Mouse (Mus musculus) limb, embryonic 14.5 days (tissue): ENCODE data around the gene Vmn1r1. TPM values are rescaled to one million over a fixed set of nuclear protein-coding genes. Genes with fewer than 3 reads are reported as not detected.

ENCODE experiments used
- ATAC-seq: fragments of 200-750 bp; cut with Nextera tagmentation; 2 replicates; pipeline ENCODE4 v1.8.0; 2017; ENCODE audit warnings: low read depth, moderate number of reproducible peaks, moderate TSS enrichment; ENCODE audit not compliant: low FRiP score
- DNase-seq: peaks from one replicate; pipeline ENCODE4 v3.0.0-alpha.2; 2015; ENCODE audit warnings: low spot score
- H3K27ac ChIP-seq: fragments of 300-500 bp; sonication (generic); replicated peaks from 2 replicates; pipeline ENCODE4 v1.5.1; 2014; ENCODE audit warnings: low read depth, mild to moderate bottlenecking, low read length, moderate library complexity, mixed read lengths
- H3K27me3 ChIP-seq: fragments of 300-500 bp; sonication (generic); 2 replicates; pipeline ENCODE4 v1.6.1; 2014; ENCODE audit warnings: low read length, mixed read lengths; ENCODE audit not compliant: control insufficient read depth, insufficient read depth
- H3K36me3 ChIP-seq: fragments of 300-500 bp; sonication (generic); 2 replicates; pipeline ENCODE4 v1.6.1; 2014; ENCODE audit warnings: mild to moderate bottlenecking, low read length, moderate library complexity, mixed read lengths; ENCODE audit not compliant: control insufficient read depth, insufficient read depth
- H3K4me1 ChIP-seq: fragments of 300-500 bp; sonication (generic); 2 replicates; pipeline ENCODE4 v1.6.1; 2014; ENCODE audit warnings: antibody characterized with exemption, low read length, mixed read lengths; ENCODE audit not compliant: control insufficient read depth, insufficient read depth
- H3K4me2 ChIP-seq: fragments of 300-500 bp; sonication (generic); replicated peaks from 2 replicates; pipeline ENCODE4 v1.6.1; 2014; ENCODE audit warnings: low read depth, mild to moderate bottlenecking, low read length, moderate library complexity; ENCODE audit not compliant: severe bottlenecking
- H3K4me3 ChIP-seq: fragments of 300-500 bp; sonication (generic); replicated peaks from 2 replicates; pipeline ENCODE4 v1.5.1; 2014; ENCODE audit warnings: low read length
- H3K9ac ChIP-seq: fragments of 300-500 bp; sonication (generic); 2 replicates; pipeline ENCODE4 v1.6.1; 2014; ENCODE audit warnings: mild to moderate bottlenecking, low read depth, low read length, moderate library complexity; ENCODE audit not compliant: severe bottlenecking
- H3K9me3 ChIP-seq: fragments of 300-500 bp; sonication (generic); 2 replicates; pipeline ENCODE4 v1.6.1; 2016; ENCODE audit warnings: low read length; ENCODE audit not compliant: control insufficient read depth
- POLR2A ChIP-seq: fragments of 200-500 bp; IDR thresholded peaks from 2 replicates; pipeline ENCODE4 v1.8.0; 2012; ENCODE audit warnings: inconsistent platforms, mild to moderate bottlenecking, moderate library complexity, borderline replicate concordance; ENCODE audit not compliant: insufficient read depth, insufficient read length; ENCODE audit errors: extremely low read depth
- WGBS: fragments of 180-500 bp; shearing (Covaris S2); extraction: QIAGEN DNeasy Blood & Tissue Kit; methylation state at CpG from one replicate; pipeline ENCODE4 v1.1.7; 2014; 5-methylcytosine and 5-hydroxymethylcytosine counted together
- polyA plus RNA-seq, 2 experiments: library from polyadenylated mRNA; depleted of rRNA in 1 of 2; stranded (reverse) in 1 of 2; unstranded in 1 of 2; fragments of >200 nt; fragmentation: Nextera tagmentation in 1 of 2; extraction: Ambion mirVana in 1 of 2; gene quantifications; 2 replicates each; pipeline versions ENCODE4 v1.2.1 to v1.2.3; 2012 to 2014

Gene Vmn1r1
- polyA plus RNA-seq (2012; rRNA removed) (0.03 TPM in 1 of 2 replicates, not detected in the other), polyA plus RNA-seq (2014; fragmentation: Nextera tagmentation; extraction: Ambion mirVana) (not detected in 2 replicates)

DNA sequence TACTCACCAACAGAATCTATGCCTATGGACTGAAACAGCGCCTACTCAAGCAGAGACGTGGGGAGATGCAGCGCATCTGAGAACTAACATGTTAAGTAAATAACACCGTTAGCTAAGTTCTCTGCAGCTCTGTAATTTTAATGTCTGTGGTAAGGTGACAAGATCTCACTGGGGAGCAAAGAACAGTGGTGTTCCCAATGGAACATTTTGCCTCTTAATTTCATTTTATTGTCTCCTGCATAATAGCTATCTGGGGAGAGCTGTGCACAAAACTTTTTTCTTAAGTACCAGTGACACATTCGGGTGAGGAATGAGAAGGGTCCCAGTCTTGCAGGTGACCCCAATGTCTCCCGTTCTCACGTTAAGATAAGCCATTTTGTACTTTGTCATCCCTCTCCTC lies at the start of gene Vmn1r1:
TSS of gene Vmn1r1 (minus strand) at position 101 of the 400 bp plus-strand sequence.
- DNase-seq (no peak), ATAC-seq (no peak)
- Histone ChIP-seq H3K9ac (no peak within 1 kb of the TSS), H3K27ac (no peak within 1 kb of the TSS), H3K27me3 (no peaks in the 10 kb centered on the region), H3K9me3 (no peaks in the 10 kb centered on the region), H3K4me1 (no peaks in the 10 kb centered on the region), H3K4me3 (no peak within 1 kb of the TSS), H3K4me2 (no peak within 1 kb of the TSS), H3K36me3 (no peaks in the 10 kb centered on the region)
- no peak for TF ChIP-seq POLR2A
- WGBS: 85% methylated on average over 7 of the region's 7 CpGs

DNA sequence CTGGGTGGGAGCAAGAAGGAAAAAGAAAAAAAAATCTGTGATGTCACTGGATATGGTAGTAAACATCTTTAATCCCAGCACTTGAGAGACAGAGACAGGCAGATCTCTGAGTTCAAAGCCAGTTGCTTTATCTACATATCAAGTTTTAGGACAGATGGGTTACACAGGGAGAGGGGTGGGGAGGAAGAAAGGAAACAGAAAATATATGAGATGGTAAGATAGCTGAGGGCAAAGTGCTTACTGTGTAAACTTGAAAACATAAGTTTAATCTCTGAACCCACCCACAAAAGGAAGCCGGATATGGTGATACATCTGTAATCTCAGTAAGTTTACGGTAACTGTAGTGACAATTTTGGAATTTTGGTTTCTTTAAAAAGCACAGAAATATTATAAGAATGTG lies 46.0 kb upstream of the Vmn1r1 start:
- ATAC-seq: no peak

GRCm38 (mm10) chr1:182192581-182192980 lies 28.3 kb upstream of the Vmn1r1 start:
- Histone ChIP-seq H3K4me2 (no peak overlapping the region), H3K9ac (no peak overlapping the region), H3K4me3 (no peak overlapping the region), H3K27ac (no peak overlapping the region), H3K9me3 (no peaks in the 10 kb centered on the region), H3K36me3 (no peaks in the 10 kb centered on the region), H3K27me3 (no peaks in the 10 kb centered on the region), H3K4me1 (no peaks in the 10 kb centered on the region)
- no peak for DNase-seq
- WGBS: 74% methylated on average over 1 of the region's 1 CpGs
- TF ChIP-seq POLR2A: no peak
- ATAC-seq: no peak

More for the DNA sequence above, 46.0 kb upstream of the Vmn1r1 start:
- Histone ChIP-seq H3K4me3 (no peak overlapping the region), H3K9me3 (no peaks in the 10 kb centered on the region; the same call in 1 of the 2 replicates), H3K36me3 (no peaks in the 10 kb centered on the region), H3K4me2 (no peak overlapping the region), H3K27ac (no peak overlapping the region), H3K4me1 (no peaks in the 10 kb centered on the region), H3K27me3 (no peaks in the 10 kb centered on the region), H3K9ac (no peak overlapping the region)
- no peak for DNase-seq
- 81% methylated on average over 2 of the region's 2 CpGs for WGBS
- TF ChIP-seq POLR2A: no peak

DNA sequence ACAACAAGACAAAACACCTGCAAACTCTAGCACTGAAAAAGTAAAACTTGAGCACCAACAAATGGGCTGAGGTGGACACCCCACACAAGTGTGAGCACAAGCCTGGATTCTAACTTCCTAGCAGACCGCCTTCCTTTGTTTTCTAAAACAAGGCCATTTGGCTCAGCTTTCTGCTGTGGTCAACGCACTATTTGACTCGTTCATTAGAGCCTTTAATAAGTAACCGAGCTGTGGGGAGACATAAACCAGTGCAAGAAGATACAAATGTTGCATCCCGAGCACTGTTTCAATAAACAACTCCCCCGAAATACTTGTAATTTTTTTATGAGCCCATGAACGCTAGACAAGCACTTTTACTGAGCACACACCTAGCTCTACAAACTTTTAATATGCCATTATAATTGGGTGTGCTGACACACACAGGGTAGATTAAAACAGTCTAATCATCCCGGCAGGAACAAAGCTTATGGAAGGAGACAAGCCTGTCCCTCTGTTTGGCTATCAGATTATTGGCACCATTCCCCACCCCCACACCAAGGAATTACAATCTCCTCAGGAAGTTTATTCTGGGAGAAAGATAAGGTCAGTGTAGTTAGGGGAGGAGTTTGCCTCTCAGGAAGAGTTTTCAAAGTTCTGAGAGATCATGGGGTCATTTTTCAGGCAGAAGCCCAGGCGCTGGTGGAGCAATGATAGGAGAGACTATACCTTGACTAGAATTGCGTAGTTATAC lies 27.7 kb upstream of the Vmn1r1 start:
- WGBS: 45% methylated on average over 10 of the region's 10 CpGs
- ATAC-seq (no peak), DNase-seq (no peak)
- Histone ChIP-seq H3K27me3 (no peaks in the 10 kb centered on the region), H3K4me1 (no peaks in the 10 kb centered on the region), H3K27ac (no peak overlapping the region), H3K36me3 (no peaks in the 10 kb centered on the region), H3K4me3 (no peak overlapping the region), H3K9ac (no peak overlapping the region), H3K4me2 (no peak overlapping the region), H3K9me3 (no peaks in the 10 kb centered on the region)
- no peak for TF ChIP-seq POLR2A

- 81% methylated on average over 4 of the region's 5 CpGs for WGBS
- H3K9ac ChIP-seq: no peak overlapping the region
- no peak for TF ChIP-seq POLR2A
- ATAC-seq (no peak), DNase-seq (no peak)
- no peaks in the 10 kb centered on the region for H3K27me3 ChIP-seq
- H3K4me1 ChIP-seq: no peaks in the 10 kb centered on the region
- H3K9me3 ChIP-seq: no peaks in the 10 kb centered on the region
- H3K4me2 ChIP-seq: no peak overlapping the region
- H3K4me3 ChIP-seq: no peak overlapping the region
- H3K36me3 ChIP-seq: no peaks in the 10 kb centered on the region
- no peak overlapping the region for H3K27ac ChIP-seq
These were observed 26.9 kb upstream of the Vmn1r1 start for GRCm38 (mm10) chr1:182191181-182191580.
